ENCODE assay signal across 8 mouse cellular contexts in genomic region chr3:69290294-69290693, GRCm38 (mm10). TPM values are rescaled to one million over a fixed set of nuclear protein-coding genes. Genes with fewer than 3 reads are reported as not detected.
A peak's percentile ranks its signal among the peaks of the same experiment; 100 is the strongest.
DNase-seq lines count a peak whose midpoint lies in the region; ATAC-seq and TF ChIP-seq lines count a peak whose summit lies in the region.

No protein-coding gene starts in this region.

- H3K9me3 ChIP-seq in kidney, embryonic 16.5 days (ENCODE audit: low read length): no peaks in the 10 kb centered on the region
- H3K9me3 ChIP-seq in hindbrain, postnatal 0 days (ENCODE audit: low read length): no peaks in the 10 kb centered on the region
- H3K9me3 ChIP-seq in limb, embryonic 15.5 days: no peaks in the 10 kb centered on the region

- peak; percentile 67 for DNase-seq in kidney, adult 2 months
- DNase-seq in adrenal gland, postnatal 36 days: peak; percentile 88 to 90
- peak; percentile 15 to 22 for DNase-seq in frontal cortex, postnatal 25 days (ENCODE audit: low spot score in 2 of 2)
- peak; percentile 89 for DNase-seq in hindbrain, postnatal 0 days (ENCODE audit: low spot score)
- peak; percentile 33 for DNase-seq in right cerebral cortex, adult 18-20 months

- TF ChIP-seq CTCF in kidney, adult 2 months (conservative IDR thresholded peaks at IDR 0.05; ENCODE audit: insufficient read depth, insufficient read length, low read depth, low read length): no peak
- no peak for TF ChIP-seq CTCF in hindbrain, postnatal 0 days (IDR thresholded peaks at IDR 0.05; ENCODE audit: low read depth)

- no peak overlapping the region for H3K4me3 ChIP-seq in kidney, adult 2 months (ENCODE audit: insufficient read depth, low read depth, low read length)
- no peak overlapping the region for H3K4me3 ChIP-seq in kidney, embryonic 16.5 days (ENCODE audit: low read length)
- no peak overlapping the region for H3K4me3 ChIP-seq in hindbrain, postnatal 0 days (ENCODE audit: low read length)
- no peak overlapping the region for H3K4me3 ChIP-seq in limb, embryonic 15.5 days

- 34% methylated on average over 7 of the region's 7 CpGs for WGBS in kidney, adult 2 months
- WGBS in kidney, embryonic 16.5 days: 57% methylated on average over 7 of the region's 7 CpGs
- WGBS in hindbrain, postnatal 0 days: 24% methylated on average over 7 of the region's 7 CpGs
- 52% methylated on average over 7 of the region's 7 CpGs for WGBS in limb, embryonic 15.5 days

- H3K9ac ChIP-seq in kidney, embryonic 16.5 days (replicated peaks; ENCODE audit: low read length): no peak overlapping the region
- no peak overlapping the region for H3K9ac ChIP-seq in hindbrain, postnatal 0 days (replicated peaks; ENCODE audit: low read length)
- H3K9ac ChIP-seq in limb, embryonic 15.5 days: no peak overlapping the region

- ATAC-seq in kidney, embryonic 16.5 days (ENCODE audit: low FRiP score, low TSS enrichment): no peak
- peak; percentile 96 for ATAC-seq in hindbrain, postnatal 0 days
- peak; percentile 35; the same call in 1 of the 2 replicates for ATAC-seq in limb, embryonic 15.5 days (ENCODE audit: insufficient number of reproducible peaks, low FRiP score, low TSS enrichment, low read depth)
- no peak for ATAC-seq in erythroid progenitor cell, adult 5-6 weeks (replicated peaks; ENCODE audit: low FRiP score, poor library complexity, severe bottlenecking)

- H3K36me3 ChIP-seq in kidney, adult 2 months (ENCODE audit: control insufficient read depth, insufficient read depth, low read length): no peaks in the 10 kb centered on the region
- H3K36me3 ChIP-seq in kidney, embryonic 16.5 days (ENCODE audit: insufficient read depth, low read length): no peaks in the 10 kb centered on the region
- no peaks in the 10 kb centered on the region for H3K36me3 ChIP-seq in hindbrain, postnatal 0 days (ENCODE audit: insufficient read depth, low read length)
- H3K36me3 ChIP-seq in limb, embryonic 15.5 days: no peaks in the 10 kb centered on the region

- H3K27ac ChIP-seq in kidney, adult 2 months (ENCODE audit: insufficient read depth, low read depth, low read length): no peak overlapping the region
- H3K27ac ChIP-seq in kidney, embryonic 16.5 days (ENCODE audit: low read length): no peak overlapping the region
- peak overlapping the region; percentile 36; the same call in 1 of the 2 replicates for H3K27ac ChIP-seq in hindbrain, postnatal 0 days
- H3K27ac ChIP-seq in limb, embryonic 15.5 days: peak overlapping the region; percentile 43; the same call in 1 of the 2 replicates

- TF ChIP-seq POLR2A in kidney, adult 2 months (IDR thresholded peaks at IDR 0.05; ENCODE audit: low read depth, low read length): no peak

- H3K27me3 ChIP-seq in kidney, adult 2 months (replicated peaks; ENCODE audit: control insufficient read depth, insufficient read depth, low read length): no peaks in the 10 kb centered on the region
- no peaks in the 10 kb centered on the region for H3K27me3 ChIP-seq in kidney, embryonic 16.5 days (ENCODE audit: insufficient read depth, low read length)
- H3K27me3 ChIP-seq in hindbrain, postnatal 0 days (ENCODE audit: insufficient read depth, low read length): no peaks in the 10 kb centered on the region
- no peaks in the 10 kb centered on the region for H3K27me3 ChIP-seq in limb, embryonic 15.5 days

- H3K4me2 ChIP-seq in kidney, embryonic 16.5 days (replicated peaks; ENCODE audit: low read depth, low read length): no peak overlapping the region
- H3K4me2 ChIP-seq in hindbrain, postnatal 0 days (ENCODE audit: low read depth, low read length): peak overlapping the region; percentile 53
- peak overlapping the region; percentile 21; the same call in 1 of the 2 replicates for H3K4me2 ChIP-seq in limb, embryonic 15.5 days

- no peaks in the 10 kb centered on the region for H3K4me1 ChIP-seq in kidney, adult 2 months (ENCODE audit: control insufficient read depth, insufficient read depth, low read length)
- 0 out of 2 replicates have a peak, but pooled peaks cover 3% of the 10 kb centered on the region for H3K4me1 ChIP-seq in kidney, embryonic 16.5 days (ENCODE audit: insufficient read depth, low read length)
- H3K4me1 ChIP-seq in hindbrain, postnatal 0 days (ENCODE audit: insufficient read depth, low read length): no peaks in the 10 kb centered on the region; the same call in 1 of the 2 replicates
- H3K4me1 ChIP-seq in limb, embryonic 15.5 days: peaks cover 13% of the 10 kb centered on the region; the same call in 1 of the 2 replicates

RNA-seq across cellular contexts. Expression of gene Ppm1l, which starts 26.4 kb away (rescaled TPM):
- polyA plus RNA-seq in kidney, adult 2 months (2012; rRNA removed): 4.0 TPM in 2 replicates
- polyA plus RNA-seq in kidney, embryonic 16.5 days (2015; fragmentation: Nextera tagmentation; extraction: Ambion mirVana): 5.7 and 6.0 TPM in 2 replicates
- 10 to 100 TPM; 13.5 to 15.9 TPM for total RNA-seq in adrenal gland, postnatal 36 days (2021)
- 31.6 and 31.7 TPM in 2 replicates for total RNA-seq in hindbrain, postnatal 0 days (2014; rRNA removed)
- polyA plus RNA-seq in hindbrain, postnatal 0 days (2015; fragmentation: Nextera tagmentation; extraction: Ambion mirVana): 16.7 and 20.3 TPM in 2 replicates
- 9.6 and 10.5 TPM in 2 replicates for polyA plus RNA-seq in limb, embryonic 15.5 days (2015; fragmentation: Nextera tagmentation; extraction: Ambion mirVana)
- total RNA-seq in erythroid progenitor cell, adult 5-6 weeks (2015; ENCODE audit: low replicate concordance): 27.2 and 28.5 TPM in 2 replicates
- total RNA-seq in erythroid progenitor cell, adult 5-6 weeks (2017; ENCODE audit: low replicate concordance): 29.4 and 32.6 TPM in 2 replicates

Comparison
In these comparisons a context has a peak if more than half of its experiments do, and no peak if none do; other contexts are left out.
1. DNase-seq: peak in every context shown above with its lines; median percentile 89 in adrenal gland, postnatal 36 days; 89 in hindbrain, postnatal 0 days; 67 in kidney, adult 2 months; 33 in right cerebral cortex, adult 18-20 months; 18 in frontal cortex, postnatal 25 days.
2. H3K27ac ChIP-seq: peak in hindbrain, postnatal 0 days (single experiment) and limb, embryonic 15.5 days (single experiment); none in kidney, adult 2 months (single experiment) and kidney, embryonic 16.5 days (single experiment).
3. ATAC-seq: peak in hindbrain, postnatal 0 days (single experiment) and limb, embryonic 15.5 days (single experiment); none in kidney, embryonic 16.5 days (single experiment) and erythroid progenitor cell, adult 5-6 weeks (single experiment).